25 mouse cellular contexts compared by ENCODE assay signal in genomic region chr13:60049703-60050102, GRCm38 (mm10).
"Had no signal": no experiment of that assay in that cellular context is flagged by ENCODE, and none has a peak within 500 bp of the region (broad histone marks: within the 10 kb centered on the region; RNA-seq: fewer than 3 reads in every experiment).

No protein-coding gene starts in this region.

- ATAC-seq: liver, embryonic 12.5 days; midbrain, embryonic 16.5 days had no signal

- H3K9me3 ChIP-seq: kidney, embryonic 15.5 days; limb, embryonic 13.5 days; liver, embryonic 12.5 days; liver, embryonic 15.5 days; lung, embryonic 15.5 days; megakaryocyte, embryonic 14.5 days; midbrain, embryonic 10.5 days; midbrain, embryonic 13.5 days; neural tube, embryonic 12.5 days; neural tube, embryonic 15.5 days had no signal

- H3K4me1 ChIP-seq: liver, embryonic 12.5 days; liver, embryonic 15.5 days; megakaryocyte, embryonic 14.5 days had no signal

- H3K36me3 ChIP-seq: kidney, embryonic 15.5 days; limb, embryonic 13.5 days; liver, embryonic 12.5 days; liver, embryonic 15.5 days; lung, embryonic 15.5 days; midbrain, embryonic 10.5 days; midbrain, embryonic 13.5 days; neural tube, embryonic 12.5 days; neural tube, embryonic 15.5 days had no signal

- DNase-seq: kidney, postnatal 14 days; kidney, postnatal 4 days; left cerebral cortex, postnatal 4 days; liver; lung, adult 18-20 months; lung, postnatal 10 days; lung, postnatal 36 days; right cerebral cortex, adult 18-20 months; right cerebral cortex, postnatal 14 days; right cerebral cortex, postnatal 4 days; thymus, adult 2 months; thymus, postnatal 14 days; thymus, postnatal 4 days had no signal

- H3K4me3 ChIP-seq: kidney, embryonic 15.5 days; limb, embryonic 13.5 days; liver, embryonic 12.5 days; liver, embryonic 15.5 days; lung, embryonic 15.5 days; midbrain, embryonic 10.5 days; midbrain, embryonic 13.5 days; neural tube, embryonic 12.5 days; neural tube, embryonic 15.5 days had no signal

- H3K27ac ChIP-seq: kidney, embryonic 15.5 days; limb, embryonic 13.5 days; liver, embryonic 12.5 days; liver, embryonic 15.5 days; lung, embryonic 15.5 days; midbrain, embryonic 13.5 days; neural tube, embryonic 12.5 days; neural tube, embryonic 15.5 days; stomach, postnatal 0 days had no signal

- H3K4me2 ChIP-seq: kidney, embryonic 15.5 days; limb, embryonic 13.5 days; liver, embryonic 12.5 days; liver, embryonic 15.5 days; lung, embryonic 15.5 days; midbrain, embryonic 13.5 days; neural tube, embryonic 12.5 days; neural tube, embryonic 15.5 days had no signal

- H3K9ac ChIP-seq: kidney, embryonic 15.5 days; limb, embryonic 13.5 days; liver, embryonic 12.5 days; liver, embryonic 15.5 days; lung, embryonic 15.5 days; midbrain, embryonic 13.5 days; neural tube, embryonic 12.5 days; neural tube, embryonic 15.5 days had no signal

- H3K27me3 ChIP-seq: kidney, embryonic 15.5 days; limb, embryonic 13.5 days; liver, embryonic 12.5 days; liver, embryonic 15.5 days; lung, embryonic 15.5 days; megakaryocyte, embryonic 14.5 days; midbrain, embryonic 13.5 days; neural tube, embryonic 12.5 days; neural tube, embryonic 15.5 days had no signal
